Mouse (Mus musculus): ENCODE data around the gene Dnajc12.
A peak's percentile ranks its signal among the peaks of the same experiment; 100 is the strongest.
"Not testable (repeated sequence)": the region's sequence is repeated elsewhere in the genome, so short reads cannot be mapped to it uniquely, and the experiment has no call there.

The Dnajc12 gene

DNA sequence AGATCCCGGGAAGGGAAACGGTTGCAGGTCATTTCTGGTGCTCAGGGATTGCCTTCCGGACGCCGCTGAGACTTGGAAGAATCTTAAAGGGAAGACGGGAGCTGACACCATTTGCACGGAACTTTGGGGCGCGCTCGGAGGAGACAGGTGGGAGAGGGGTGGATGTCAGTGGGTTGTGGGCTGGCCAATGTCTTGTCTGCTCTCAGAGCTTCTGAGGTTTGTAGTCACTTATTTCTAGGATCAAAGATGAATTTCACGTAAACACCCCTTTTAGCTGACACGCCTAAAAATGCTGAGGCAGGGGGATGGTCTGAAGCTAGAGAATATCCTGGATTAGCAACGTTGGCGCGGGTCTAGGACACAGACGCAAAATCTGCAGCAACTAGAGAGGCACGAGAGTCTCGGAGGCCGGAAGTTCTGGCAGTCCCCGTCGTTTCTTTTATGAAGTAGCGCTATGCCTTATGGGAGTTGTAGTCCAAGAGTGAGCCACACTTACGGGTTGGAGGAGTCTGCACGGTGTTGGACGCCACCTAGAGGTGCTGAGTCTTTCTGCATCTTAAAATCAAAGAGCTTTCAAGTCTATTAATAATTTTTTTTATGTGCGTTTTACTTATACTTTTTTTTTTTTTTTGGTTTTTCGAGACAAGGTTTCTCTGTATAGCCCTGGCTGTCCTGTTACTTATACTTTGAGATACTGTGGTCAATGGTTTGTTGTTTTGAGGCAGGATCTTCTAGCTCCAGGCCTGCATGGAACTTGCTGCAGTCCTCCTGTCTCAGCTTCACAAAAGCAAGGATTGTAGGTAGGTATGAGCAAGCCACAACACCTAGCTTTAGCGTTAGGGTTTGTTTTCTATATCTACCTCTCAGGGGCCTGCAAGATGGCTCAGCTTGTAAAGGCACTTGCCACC is at the start of gene Dnajc12:
Gene Dnajc12 (plus strand): TSS at position 72 of the 908 bp plus-strand sequence.
- DNase-seq, result peak; percentile 96

DNA sequence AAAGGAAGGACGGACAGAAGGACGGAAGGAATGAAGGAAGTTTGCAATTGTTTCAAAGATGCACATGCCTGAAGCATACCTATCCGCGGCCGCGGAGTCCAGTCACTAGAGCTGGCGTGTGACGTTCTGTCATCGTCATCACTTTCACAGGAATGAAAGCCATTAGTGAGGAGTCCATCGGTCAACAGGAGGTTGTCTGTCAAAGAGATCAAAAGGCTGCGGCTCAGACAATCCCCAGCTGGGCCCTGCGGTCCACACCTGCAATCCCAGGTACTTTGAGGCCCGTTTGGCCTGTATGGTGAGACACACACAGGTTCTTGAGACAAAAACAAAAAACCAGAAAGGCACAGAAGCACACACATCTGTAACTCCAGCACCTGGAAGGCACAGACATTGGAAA is 45.3 kb upstream of the Dnajc12 start:
- DNase-seq, result no peak

DNA sequence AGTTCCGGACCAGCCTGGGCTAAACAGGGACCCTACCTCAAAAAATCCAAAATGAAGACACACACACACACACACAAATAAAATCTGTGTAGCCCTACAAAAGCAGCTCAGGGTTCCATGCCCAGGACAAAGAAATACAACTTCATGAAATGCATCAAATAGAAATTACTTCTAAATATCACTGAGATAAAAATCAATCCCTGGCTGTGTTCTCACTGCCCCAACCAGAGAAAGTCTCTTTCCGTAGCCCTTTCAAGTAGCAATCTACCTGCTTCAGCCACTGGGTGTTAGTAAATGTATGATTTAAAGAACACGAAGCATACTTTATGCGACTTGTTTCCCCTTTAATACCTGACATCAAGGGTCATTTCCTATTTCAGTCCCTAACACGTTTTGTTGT is 44.9 kb upstream of the Dnajc12 start:
- no peak for DNase-seq

DNA sequence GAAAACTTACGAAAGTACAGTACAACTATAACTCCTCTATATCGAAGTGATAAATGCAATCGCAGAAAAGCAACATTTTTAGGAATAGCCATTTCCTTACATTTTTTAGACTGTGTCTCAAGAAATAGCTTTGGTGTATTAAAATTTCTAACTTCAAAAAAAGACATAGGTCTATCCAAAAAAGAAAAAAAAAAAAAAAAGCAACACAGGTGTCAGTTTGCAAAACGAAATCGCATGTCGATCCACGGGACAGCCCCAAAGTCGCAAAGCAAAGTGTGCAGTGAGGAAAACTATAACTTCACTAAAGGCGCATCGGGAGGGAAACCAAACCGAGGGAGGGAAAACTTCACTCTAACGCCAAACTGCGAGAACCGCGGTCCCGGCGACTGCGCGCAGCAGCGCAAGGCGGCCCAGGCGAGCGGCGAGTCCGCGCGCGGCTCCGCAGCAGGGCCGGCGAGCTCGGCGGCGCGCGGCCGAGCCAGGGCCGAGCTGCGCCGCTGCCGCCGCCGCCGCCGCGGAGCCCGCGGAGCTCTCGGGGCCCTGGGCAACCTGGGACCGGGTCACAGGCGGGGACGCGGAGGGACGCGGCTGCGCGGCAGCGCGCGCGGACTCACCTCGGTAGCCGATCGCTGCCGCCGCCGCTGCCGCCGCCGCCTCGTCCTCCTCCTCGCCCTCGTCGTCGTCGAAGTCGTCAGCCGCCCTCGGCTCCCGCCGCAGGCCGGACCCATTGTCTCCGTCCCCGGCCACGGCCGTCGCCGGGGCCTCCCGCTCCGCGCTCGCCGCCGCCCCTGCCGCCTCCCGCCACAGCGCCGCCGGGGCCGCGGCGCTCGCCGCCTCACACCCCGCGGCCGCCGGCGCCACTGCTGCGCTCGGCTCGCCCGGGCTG is 44.0 kb upstream of the Dnajc12 start:
- DNase-seq, result peak; percentile 84

DNA sequence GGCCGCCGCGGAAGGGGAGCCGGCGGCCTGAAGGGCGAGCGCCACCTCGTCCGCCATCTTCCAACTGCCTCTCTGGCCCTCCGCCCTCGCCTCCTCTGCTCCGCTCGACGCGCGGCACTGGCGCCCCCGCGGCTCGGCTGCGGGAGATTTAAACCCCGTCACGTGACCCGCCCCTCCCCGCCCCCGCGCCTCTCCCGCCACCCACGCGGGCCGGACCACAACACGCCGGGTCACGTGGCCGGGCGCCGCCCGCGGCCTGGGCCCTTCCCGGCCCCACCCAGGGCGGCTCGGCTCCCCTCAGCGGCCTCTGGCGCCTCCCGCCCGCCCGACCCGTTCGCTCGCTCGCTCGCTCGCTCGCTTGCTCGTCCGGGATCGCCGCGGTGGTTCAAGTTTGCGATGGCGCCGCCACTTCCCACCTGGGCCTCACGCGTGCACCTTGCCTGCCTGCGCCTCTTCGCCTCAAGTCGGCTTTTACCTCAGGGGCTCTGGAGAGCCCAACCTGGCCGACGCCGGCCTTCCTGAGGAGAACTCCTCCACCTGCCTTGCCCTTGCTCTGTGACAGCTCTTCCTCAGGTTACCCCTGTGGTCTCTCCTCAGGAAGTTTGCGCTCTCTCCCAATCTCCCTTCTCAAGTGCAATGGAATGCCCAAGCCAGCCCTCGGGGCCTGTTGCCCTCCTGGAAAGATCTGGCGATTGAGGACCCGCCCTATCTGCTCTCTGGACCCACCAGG is 43.2 kb upstream of the Dnajc12 start:
- DNase-seq, result peak; percentile 95

DNA sequence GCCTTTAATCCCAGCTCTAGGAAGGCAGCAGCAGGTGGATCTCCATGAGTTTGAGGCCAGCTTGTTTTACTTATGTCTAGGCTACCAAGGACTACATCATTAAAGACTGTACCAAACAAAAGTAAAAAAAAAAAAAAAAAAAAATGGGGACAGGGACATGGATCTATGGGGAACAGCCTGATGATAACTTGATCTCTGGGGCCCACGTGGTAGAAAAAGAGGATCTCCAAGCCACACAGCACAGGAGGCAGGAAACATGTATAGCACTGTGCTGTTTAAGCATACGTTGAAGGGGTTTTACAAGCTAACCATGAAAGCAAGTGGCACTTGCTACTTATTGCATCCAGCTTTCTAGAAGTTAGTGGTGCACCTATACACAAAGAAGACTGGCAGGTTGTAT is 40.9 kb upstream of the Dnajc12 start:
- DNase-seq, result no peak

DNA sequence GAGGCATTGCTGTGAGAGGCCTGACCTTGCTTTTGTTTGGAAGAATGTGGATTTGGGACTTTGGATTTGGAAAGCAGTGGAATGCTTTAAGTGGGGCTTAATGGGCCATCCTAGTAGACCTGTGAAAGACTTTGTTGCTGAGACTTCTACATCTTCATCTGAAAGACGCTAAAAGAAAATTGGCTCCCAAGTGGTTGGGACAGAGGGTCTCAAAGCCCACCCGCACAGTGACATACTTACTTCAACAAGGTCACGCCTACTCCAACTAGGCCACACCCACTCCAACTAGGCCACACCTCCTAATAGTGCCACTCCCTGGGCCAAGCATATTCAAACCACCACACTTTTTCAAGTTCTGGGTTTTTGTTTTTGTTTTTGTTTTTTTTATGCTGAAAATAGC is 37.5 kb upstream of the Dnajc12 start:
- DNase-seq, result no peak

DNA sequence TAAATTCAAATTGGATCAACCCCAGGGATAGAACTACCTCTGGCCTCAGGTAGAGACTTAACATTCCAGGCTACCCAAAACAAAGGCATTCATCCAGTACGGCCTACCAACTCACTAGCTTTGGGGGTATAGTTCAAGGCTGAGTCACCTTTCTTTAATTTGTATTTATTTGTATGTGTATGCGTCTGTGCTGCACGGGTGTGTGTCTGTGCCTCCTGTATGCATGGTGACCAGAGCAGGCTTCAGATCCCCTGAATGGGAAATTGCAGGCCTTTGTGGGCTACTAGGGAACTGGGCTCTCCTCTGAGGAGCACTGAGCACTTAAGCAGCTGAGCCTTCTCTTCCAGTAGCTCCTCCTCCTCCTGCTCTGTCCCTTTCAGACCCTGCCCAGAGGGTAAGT is 34.0 kb upstream of the Dnajc12 start:
- no peak for DNase-seq

DNA sequence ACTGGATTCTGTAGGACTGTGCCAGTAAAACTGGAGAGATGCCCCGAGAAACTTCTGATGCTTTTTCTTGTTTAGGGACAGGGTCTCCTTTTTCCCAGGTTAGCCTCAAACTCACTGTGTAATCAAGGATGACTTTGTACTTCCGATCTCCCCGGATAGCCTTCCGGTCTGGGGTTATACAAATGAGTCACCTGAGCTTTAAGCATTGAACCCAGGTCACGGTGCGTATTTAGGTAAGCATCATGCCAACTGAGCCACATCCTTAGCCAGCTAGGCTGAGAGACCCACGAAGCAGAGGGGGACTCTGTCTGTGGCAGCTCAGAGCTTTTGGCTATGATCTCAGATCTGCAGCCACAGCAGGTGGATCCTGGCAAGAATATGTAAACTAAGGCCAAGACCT is 31.6 kb upstream of the Dnajc12 start:
- DNase-seq, result no peak

DNA sequence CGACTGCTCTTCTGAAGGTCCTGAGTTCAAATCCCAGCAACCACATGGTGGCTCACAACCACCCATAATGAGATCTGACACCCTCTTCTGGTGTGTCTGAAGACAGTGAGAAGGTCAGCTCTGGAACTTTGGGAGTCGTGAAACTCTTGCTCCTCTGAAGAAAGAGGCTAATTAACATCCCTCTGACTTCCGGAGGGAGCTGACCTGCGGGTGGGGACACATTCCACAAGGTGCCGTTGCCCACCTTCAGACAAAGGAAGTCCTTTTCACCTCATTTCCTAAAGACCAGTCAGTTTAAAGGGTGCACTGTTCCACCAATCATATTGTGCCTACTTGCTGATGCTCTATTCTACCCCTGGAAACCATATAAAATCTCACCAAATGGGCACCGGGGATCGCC is 31.1 kb upstream of the Dnajc12 start:
- not testable (repeated sequence) for DNase-seq

DNA sequence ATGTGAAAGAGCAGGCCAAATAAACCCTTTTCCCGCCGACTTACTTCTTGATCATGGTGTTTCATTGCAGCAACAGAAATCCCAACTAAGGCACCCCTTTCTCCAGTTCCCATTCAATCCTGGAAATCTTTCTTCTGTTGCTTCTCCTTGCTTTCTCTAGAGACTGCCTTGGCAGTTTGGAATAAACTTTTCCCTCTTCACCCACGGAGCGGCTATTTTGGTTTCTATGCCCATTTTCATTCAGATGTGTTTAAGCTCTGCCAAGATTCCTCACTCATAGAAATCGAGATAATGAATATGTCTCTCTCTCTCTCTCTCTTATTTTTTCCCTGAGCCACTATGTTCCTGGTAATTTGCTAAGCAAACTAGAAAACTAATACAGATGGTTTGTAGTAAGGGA is 30.1 kb upstream of the Dnajc12 start:
- no peak for DNase-seq

DNA sequence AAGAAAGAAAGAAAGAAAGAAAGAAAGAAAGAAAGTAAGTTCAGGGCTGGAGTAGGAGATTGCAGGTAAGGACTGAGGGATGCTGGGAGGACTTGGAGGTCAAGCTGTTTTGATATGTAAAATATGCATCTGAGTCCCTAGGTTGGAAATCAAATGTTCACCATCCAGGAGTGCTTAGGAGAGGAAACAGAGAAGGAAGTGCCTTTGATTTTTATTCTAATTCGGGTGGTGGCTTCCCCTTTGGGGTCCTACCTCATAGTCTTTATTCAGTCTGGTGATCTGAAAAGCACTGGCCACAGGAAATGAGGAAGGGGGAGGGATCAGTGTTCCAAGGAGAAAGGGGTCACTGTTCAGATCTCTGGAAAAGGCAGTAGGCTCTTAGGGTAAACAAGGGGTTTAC is 21.7 kb upstream of the Dnajc12 start:
- no peak for DNase-seq

DNA sequence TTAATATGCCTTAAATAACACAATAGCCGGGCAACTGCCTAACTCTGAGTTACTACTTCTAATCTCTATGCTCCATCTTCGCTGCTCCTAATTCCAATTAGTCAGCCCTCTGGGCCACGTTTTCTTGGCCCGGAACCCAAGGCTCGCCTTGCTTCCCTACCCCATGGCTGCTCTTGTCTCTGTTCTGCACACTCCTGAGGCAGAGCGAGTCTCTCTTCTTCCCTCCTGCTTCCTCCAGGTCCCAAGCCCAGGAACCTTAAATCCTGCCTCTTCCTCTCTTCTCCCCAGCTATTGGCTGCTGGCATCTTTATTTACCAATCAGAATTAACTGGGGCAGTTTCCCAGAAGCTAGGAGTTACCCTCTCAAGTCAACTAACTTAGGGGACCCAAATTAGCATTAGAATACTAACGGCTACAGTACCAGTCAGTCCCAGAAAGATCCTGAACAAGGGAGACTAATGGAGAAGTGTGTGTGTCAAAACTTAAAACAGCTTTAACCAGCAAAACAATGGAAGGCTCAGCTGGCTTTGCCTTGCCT is 16.3 kb upstream of the Dnajc12 start:
- DNase-seq, result peak; percentile 11

DNA sequence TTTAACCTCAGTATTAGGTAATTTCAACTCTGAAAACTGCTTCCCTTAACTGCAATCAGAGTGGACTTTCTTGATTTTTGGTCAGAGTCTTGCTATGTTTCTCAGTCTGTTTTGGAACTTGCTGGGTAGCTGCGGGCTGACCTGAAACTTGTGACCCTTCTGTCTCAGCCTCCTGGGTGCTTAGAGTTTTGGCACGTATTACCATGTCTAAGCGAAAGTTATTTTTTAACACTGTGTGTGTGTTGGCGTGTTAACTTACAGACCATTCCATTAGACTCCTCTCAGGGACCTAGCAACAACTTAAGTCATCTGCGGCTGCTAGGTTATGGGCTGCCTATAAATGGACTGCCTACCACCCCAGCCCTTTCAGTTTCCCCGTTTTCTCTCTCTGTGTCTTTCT is 14.9 kb upstream of the Dnajc12 start:
- DNase-seq, result no peak

DNA sequence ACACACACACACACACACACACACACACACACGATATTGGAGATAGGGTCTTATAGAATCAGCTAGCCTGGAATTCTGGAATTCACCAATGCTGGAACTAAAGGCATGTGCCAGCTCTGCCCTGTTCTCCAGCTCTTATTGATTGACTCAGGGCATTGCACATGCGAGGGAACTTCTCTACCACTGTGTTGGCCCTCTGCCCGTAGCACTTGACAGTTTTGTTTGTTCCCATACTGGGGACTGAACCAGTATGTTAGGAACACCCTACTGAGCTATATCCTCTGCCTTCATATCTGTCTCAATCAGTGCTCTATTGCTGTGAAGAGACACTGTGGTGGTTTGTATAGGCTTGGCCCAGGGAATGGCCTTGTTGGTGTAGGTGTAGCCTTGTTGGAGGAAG is 14.2 kb upstream of the Dnajc12 start:
- DNase-seq, result no peak

DNA sequence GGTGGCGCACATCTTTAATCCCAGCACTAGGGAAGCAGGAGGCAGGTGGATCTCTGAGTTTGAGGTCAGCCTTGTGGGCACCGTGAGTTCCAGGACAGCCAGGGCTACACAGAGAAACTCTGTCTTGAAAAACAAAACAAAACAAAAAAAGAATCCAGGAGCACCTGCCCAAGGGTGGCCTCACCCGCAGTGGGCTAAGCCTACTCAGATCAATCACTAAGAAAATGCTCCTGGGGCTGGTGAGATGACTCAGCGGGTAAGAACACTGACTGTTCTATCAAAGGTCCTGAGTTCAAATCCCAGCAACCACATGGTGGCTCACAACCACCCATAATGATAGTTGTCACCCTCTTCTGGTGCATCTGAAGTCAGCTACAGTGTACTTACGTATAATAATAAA is 5.9 kb upstream of the Dnajc12 start:
- DNase-seq, result no peak

DNA sequence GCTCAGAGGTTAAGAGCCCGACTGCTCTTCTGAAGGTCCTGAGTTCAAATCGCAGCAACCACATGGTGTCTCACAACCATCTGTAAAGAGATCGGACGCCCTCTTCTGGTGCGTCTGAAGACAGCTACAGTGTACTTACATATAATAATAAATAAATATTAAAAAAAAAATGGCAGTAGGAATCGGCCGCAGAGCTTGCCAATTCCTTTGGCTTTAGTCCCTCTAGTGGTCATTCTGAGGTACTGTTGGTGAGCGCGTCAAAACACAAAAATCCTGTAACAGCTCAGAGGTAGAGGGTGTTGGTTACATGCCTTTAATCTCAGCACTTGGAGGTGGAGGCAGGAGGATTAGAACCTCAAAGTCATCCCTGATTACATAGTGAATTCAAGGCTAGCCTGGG is 4.8 kb upstream of the Dnajc12 start:
- DNase-seq, result peak; percentile 76

DNA sequence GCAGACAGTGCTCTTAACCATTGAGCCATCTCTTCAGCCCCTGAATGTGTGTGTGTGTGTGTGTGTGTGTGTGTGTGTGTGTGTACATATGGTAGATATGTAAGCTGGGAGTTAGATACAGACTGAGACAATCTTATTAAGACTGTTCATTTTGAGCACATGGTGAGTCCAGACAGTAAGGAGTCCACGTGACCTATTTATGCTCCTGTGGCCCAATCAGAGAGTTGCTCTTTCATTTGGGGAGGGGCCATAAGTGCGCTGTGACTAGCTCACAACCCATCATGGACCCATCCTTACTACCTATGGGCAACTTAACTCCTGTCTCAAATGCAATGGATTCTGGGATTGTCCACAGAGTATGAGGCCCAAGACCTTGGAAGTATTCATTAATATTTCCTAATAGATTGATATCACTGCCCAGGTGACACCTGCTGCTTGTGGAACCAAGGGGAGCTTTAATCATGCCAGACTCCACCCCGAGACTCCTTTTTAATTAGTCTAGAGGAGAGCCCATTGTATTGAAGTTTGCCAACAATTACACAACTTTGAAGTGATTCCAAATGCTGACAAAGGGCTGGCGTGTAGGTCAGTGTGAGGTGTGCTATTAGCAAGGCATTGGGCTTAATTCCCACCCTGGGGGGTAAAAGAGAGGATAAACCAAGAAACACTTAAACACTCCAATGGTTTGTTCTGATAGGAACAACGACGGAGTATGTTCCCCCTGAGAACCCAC is 3.1 kb upstream of the Dnajc12 start:
- DNase-seq, result no peak

DNA sequence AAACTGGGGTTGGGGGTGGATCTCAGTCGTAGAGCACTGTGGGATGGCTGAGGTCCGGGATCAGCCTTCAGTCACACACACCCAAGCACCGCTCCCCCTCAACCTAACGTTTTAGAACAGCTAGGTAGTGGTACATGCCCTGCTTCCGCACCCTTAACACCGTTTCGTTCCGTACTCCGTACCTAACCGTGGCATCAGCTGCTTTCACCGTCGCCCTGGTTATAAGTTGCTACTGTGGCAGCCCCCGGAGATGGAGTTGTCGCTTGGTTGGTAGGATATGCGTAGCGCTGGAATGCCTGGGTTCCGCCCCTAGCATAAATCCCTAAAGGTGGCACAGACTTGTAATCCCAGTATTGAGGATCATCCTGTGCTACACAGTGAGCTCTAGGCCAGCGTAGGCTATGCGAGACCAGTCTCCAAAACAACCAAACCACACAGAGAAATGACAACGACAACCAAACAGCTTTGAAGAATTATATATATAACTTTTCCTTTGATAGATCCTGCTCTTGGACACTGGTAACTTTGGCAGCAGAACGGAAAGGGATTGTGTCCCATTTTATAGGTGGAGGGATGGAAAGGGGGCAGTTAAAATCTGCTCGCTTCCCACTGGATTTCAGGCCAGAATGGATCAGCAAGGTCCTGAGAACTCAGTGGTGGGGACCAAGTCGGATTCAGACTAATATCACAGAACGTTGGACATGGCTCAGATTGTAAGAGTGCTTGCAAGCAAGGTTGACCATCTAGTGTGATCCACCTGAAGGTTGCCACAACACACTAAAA is 554 bp upstream of the Dnajc12 start, which contains the start of gene Sirt1:
Gene Sirt1 (minus strand): TSS at position 207 of the 783 bp plus-strand sequence.
- DNase-seq, result peak; percentile 10

DNA sequence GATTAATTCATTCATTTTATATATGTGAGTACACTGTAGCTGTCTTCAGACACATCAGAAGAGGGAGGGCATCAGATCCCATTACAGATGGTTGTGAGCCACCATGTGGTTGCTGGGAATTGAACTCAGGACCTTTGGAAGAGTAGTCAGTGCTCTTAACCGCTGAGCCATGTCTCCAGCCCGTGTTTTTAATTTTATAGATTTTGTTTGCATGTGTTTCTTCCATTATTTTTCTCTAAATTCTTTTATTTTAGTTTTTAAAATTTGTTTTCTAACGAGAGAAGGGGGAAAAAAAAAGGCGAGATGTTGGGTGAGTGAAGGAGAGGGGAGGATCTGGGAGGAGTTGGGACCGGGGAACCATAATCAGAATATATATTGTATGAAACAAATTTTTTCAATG is 3.7 kb downstream of the Dnajc12 start:
- DNase-seq, result not testable (repeated sequence)

DNA sequence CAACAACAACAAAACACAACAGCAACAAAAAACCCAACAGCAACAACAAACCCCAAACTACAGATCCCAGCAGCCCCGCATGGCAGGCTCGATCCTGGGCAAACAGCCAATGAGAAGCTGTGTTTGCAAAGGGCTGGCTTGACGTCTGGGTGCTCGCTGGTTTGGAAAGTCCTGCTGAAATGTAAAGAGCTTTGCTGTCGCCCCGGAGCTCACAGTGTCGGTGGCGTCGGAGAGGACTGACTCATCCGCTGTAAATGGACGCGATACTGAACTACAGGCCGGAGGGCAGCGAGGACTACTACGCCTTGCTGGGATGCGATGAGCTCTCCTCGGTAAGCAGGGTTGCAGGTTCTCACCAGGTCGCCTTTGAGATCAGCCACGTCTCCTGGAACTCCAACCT is 4.2 kb downstream of the Dnajc12 start:
- DNase-seq, result peak; percentile 88
